Mouse (Mus musculus) right cerebral cortex, adult 18-20 months (tissue): ENCODE results near the gene AI413582.

ENCODE experiments used
- DNase-seq: peaks from one replicate; pipeline ENCODE4 v3.0.0; 2022; ENCODE audit warnings: mixed read lengths

AI413582 gene

DNA sequence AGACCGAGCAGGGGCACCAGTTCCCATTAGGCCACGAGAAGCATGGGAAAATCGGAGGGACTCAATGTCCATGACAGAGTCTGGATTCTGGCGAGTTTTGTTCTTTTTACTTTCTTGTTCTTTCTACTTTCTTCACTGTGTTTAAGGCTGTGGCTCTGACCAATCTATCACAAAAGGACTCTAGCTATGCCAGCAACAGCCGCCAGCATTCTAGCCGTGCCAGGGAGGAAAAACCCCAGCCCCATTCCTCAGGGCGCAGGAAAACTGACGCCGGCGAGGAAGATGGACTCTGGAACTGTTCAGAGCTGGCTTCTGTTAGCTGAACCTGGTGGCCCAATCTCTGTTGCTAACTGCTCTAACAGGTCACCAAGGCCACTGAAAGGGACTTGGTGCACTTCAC is 12.9 kb upstream of the AI413582 start:
- DNase-seq: no peak

DNA sequence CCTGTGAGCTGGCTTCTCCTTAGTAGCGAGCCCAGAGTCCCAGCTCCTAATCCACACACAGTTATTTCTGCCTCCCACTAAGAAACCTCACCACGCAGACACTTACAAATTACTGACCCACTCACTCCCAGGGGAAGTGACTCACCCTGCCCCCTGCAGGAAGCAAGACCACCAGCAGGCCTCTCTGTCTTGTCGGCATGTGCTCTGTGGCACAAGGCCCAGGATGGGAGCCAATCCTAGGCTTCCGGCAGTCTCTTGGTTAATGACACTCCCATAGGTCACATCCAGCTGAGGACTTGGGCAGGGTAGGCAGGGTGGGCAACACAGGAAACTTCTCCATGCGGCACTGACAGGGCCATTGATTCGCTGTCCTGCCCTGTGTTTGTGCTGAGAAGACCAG is 11.9 kb upstream of the AI413582 start:
- no peak for DNase-seq

DNA sequence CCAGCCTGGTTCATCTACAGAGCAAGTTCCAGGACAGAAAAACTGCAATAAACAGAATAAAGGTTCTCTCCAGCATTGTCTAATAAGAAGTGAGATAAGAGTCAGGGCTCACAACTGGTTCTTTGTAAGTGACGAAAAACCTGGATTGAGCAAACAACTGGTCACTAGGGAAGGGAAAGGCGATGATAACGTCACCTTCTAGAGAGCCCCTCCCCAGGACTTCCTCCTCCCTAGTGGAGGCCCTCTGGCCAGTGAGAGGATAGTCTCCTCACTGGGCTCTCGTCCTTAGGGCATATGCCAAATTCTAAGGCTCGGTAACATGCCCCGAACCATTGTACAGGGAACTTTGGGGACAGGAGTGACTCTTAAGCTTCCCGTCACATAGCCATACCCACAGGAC is 10.5 kb upstream of the AI413582 start:
- DNase-seq: no peak

DNA sequence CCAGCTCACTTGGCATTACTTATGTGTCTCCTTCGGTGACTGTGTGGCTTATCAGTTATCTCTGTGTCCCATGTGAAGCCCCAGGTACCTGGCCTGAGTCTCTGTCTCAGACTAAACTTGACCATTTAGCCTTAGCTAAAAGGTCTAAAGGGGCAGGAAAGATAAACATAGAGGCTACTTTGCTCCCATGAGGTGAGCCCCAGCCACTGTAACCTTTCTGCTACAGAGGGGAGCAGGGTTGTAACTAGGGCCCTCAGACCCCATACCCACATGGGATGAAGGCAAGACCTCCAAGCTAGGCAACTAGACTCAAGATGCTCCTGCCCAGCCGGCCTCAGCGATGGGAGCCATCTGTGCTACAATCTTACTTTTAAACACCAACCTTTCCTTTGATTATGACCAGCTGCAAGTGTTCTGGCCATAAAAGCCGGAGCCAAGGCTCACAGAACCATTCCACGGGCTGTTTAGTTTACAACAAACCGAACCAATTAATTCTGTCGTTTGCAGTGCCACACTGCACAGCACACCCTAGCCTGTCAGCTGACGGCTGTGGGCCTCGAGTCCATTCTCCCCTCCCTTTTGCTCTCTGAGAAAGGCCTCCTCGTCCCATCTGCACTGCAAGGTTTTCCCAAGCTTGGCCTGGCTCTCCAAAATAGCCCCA is 9.7 kb upstream of the AI413582 start:
- DNase-seq: no peak

DNA sequence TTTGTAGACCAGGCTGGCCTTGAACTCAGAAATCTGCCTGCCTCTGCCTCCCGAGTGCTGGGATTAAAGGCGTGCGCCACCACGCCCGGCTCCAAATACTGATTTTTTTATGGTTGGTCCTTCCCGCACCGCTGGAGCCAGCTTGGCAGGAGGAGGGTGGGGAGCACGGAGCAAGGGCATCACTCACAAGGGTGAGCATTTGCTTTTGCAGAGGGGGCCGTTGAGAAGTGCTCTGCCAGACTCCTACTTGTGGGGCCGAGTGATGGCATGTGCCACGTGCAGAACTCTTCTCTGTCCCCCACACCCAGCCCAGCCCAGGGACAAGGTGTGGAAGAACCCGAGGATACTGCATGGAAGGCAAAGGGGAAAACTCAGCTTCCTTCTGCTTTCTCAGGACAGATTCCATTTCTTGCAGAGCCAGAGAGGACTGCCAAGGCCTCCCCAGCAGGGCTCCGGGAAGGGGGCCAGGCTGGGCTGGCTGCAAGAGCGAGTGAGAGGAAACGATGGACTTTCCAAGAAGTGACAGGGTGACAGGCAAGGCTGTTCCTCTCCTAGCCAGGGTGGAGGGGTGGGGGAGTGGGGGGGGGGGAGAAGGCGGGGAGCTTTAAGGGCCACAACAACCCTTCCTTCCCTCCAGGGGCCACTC is 9.0 kb upstream of the AI413582 start:
- DNase-seq: peak; percentile 82

DNA sequence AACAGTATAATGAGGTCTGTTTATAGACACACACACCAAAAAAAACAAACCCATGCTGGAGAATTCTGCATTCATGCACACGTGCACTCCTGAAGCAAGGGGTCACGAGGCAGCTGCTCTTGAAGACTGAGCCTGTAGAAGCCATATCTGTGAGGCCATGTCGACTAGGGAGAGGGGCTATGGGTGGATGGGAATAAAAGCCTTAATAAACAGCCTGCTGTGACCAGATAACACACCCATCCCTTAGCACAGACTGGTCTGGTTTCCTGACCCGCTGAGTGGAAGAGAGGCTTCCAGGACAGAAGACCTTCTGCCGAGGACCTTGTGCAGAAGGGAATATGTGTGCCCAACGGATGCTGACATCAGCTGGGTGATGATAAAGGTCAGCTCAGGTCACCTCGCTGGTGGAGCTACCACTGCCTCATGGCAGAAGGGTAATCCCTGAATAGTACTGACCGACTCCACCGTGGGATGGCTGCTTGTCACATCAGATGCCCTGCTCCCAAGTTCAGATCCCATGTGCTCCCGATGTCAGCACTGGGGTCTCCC is 8.3 kb upstream of the AI413582 start:
- no peak for DNase-seq

DNA sequence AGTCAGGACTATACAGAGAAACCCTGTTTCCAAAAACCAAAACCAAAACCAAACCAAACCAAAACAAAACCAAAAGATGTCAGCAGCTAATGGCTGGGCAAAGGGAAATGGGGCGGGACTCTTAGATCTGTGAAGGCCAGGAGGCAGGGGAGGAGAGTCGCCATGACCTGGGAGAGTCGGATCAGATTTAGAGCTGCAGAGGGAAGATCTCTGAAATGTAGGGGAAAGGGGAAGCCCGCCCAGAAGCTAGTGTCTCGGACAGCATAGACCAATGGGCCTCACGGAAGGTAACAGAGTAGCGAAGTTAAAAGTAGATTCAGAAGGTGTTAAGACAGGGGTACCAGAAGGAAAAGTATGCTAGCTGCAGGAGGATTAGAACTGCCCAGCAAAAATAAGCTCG is 5.8 kb upstream of the AI413582 start:
- DNase-seq: no peak

DNA sequence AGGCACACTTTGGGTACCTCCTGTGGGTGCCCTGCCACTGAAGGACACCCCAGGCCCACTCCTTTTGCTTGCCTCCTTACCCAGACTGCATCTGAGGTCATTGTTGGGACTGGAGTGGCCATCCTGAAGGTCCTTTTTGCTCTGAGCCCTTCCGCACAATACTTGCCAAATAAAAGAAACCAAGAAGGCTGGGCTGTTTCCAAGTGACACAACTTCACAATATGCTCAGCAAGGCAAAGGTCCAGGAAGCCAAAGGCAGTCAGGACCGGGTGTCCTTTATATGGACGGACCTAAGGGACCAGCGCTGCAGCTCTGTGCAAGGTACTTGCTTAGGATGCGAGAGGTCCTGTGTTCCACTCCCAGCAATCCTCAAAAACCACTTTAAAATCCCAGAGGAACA is 2.7 kb upstream of the AI413582 start:
- no peak for DNase-seq

DNA sequence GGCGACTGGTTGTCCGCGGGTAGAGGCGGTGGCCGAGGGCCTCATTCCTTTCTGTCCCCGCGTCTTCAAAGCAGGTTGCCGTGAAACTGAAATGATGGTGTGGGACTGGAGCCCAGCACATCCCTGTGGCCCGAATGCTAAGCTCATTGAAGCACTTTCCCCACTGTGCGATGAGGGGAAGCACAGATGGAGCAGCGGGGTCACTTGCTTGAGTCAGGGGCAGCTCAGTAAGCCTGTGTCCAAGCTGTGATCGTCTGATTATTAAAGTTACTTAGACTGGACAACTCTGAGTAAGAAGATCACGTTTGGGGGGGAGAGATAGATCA is 349 bp upstream of the AI413582 start:
- DNase-seq: no peak

DNA sequence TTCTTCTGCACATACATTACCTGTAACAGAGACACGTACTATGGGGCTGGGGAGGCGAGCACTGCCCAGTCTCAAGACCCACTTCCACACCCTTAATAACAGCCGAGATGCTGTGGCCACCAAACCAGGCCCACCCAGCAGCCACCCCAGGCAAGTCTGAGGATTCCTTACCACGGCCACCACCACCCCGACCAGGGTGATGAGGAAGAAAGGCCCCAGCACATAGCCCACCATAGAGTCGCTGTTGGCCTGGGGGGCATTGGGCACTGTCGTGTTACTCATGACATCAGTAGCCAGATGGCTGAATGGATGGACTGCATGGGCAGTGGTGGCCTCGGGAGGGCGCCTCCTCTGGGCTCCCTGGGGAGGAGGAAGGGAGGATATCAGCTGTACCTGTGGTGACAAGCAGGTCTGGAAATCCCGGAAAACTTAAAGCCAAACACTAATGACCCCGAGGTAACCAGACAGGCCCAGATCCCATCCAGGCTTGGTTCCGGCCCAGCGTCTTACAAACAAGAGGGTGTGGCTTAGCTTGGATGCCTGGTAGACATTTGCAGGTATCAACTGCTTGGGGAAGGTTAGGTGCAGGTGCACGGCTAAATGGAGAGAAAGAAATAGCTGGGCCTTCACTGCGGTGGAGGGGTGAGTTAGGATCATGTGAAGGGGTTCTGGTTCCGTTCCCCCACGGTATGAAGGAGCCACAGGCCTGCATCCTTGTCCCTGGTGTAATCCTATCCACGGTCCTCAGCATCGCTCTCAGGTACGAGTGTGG is 979 bp downstream of the AI413582 start:
- DNase-seq: no peak

DNA sequence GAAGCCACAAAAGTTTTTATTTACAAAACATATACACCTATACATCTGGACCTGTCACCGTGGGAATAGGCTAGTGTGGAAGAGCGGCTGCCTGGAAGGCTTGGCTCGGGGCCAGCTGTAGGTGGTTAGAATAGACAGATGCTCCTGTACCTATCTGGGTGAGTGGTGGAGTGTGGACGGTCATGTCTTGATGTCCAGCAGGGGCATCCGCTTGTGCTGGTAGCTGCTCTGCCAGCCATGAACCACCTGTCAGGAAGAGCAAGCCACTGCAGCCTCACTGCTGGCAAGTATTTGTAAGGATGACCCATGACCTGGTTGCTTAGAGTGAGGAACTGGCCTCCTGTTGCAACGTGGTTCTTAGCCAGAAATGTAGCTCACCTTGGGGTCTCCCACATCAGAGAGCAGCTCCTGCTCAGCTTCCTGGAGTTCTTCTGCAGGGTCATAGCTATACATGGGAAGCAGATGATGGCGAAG is 1.7 kb downstream of the AI413582 start:
- DNase-seq: no peak

DNA sequence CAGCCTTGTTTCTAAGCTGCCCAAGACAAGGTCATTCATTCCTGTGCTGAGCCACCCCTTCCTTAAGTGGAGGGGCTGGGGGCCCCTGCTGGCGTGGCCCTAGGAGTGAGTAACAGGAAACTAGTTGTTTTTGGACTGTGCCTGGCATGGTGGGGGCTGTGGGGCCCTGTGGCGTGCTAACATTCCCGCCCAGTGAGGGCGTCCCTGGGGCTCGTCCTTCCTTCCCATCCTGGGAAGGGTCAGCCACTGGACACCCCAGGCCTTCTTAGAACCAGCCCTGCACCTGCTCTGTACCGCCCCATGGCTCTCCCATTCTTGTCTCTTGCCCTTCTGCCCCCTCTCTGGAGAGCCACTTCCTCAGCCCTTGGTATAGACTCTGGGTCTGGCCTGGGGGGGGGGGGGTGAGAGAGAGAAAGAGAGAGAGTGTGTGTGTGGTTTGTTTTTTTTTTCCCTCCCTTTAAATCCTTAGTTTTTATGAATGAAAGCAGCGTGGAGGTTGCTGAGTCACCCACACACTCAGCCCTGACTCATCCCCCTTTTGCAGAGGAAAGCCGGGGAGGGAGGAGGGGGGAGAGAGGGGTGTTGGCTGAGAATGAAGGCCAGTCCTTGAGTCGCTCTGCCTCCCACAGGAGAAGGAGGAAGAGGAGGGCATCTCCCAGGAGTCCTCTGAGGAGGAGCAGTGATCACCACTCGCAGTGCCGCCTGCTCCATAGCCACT is 3.6 kb downstream of the AI413582 start:
- peak; percentile 87 for DNase-seq

DNA sequence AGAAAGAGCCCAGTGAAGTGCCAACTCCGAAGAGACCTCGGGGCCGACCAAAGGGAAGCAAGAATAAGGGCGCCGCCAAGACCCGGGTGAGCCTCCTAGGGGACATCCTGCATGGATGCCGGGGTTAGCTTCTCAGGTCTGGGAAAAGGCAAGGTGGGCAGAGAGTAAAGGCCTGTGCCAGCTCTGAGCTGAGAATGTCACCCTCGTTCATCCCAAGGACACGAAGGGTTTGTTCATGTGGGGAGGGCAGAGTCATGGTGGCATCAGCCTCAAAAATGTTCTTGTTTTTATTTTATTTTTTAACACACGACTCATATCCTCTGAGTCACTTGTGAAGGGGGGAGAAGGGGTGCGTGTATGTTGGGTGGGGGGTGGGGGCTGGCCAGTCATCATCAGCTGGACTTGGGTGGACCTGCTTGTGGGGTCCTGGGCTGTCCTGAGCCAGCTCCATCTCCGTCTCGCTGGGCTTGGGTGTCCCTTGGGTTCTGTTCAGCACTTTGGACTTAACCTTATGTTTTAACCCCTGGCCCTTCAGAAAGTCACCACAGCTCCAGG is 4.6 kb downstream of the AI413582 start:
- no peak for DNase-seq

DNA sequence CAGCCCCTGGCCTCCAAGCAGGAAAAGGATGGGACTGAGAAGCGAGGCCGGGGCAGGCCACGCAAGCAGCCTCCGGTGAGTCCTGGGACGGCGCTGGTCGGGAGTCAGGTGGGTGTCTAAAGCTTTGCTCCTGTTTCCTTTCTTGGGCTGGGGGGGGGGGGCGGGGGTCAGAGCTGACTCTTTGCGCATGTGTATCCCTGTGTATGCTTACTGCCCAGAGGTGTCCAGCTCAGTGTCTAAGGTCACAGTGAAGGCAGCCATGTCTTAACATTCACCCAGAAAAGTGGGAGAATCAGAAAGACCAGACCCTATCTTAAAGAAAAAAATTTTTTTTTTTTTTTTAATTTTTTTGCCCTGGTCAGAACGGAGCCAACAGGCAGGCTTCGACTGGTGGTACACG is 6.0 kb downstream of the AI413582 start:
- no peak for DNase-seq

DNA sequence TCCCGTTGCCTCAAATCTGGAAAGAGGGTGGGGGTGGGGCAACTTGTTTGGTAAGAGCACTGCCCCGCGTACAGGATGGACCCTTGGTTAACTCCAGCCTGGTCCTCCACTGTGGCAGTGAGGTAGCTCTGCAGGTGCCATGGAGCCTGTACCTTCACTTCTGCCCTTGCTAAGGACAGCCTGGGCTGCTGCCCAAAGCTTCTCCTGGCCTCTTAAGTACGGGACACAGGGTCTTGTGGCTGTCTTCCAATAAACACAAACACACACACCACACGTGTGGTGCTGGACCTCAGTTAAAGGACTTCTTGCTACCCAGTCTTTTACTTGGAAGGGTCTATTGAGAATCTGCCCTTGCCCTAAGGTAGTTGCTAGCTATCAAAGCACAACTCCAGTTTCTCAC is 6.7 kb downstream of the AI413582 start:
- DNase-seq: no peak

DNA sequence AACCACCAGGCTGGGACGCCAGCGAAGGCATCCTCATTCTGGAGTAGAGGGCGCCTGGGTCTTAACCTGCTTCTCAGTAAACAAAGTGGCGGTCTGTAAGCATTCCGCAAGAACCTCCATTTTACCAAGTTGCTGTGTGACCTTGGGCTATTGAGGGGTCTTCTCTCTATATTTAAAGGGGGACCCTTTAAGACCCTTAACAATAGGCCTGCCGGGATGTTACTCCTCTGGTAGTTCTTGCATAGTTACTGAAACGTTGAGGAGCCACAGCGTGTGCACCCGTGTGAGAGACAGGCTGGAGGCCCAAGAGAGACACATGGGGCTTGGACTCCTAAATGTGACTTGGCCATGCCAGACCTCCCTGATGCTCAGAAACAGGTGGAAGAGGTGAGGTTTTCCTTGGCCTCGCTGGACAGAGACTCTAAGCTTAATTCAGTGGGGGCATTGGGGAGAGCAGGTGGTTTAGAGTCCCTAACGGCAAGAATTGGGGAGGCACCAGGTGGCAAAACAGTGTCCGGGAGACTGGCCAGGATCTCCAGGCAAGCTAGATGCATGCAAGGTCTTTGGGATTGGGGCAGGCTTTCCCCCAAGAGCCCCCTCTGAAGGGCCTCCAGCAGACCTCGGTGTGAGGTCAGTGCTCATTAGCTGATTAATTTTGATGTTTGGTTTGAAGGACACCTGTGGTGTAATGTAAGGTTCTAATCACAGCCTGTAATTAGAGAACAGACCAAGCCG is 7.5 kb downstream of the AI413582 start:
- no peak for DNase-seq

DNA sequence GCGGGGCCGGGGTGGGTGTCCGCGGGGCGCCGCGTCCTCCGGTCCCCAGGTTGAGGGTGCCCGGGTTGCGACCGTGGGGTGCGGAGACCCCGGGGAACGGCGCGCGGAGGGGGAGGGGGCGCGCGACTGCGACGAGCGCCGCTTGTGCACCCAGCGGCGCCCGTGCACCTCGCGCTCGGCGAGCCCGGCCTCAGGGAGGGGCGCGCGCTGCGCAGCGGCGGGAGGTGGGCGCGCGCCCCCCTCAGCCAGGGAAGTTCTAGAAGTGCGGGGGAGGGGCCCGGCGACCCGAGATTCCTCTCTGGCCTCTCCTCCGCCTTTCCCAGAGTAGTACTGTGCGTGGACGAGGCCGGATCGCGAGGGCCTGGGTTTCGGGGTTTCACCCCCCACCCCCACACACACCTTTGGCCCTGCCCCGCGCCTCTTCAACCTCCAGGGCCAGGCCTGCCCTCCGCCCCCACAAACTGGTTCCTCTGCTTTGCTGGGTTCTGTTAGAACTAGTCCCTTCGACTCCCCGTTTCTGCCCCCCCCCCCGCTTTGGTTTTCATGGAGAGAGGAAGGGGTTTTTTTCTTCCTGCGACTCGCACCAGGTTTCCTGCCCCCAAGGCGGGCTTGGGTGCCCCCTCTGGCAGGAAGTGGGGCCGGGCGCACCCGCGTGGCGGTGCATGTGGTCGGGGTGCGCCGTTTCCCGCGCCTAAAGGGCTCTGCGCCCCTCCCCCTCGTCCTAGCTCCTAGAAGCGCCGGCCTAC is 8.2 kb downstream of the AI413582 start:
- no peak for DNase-seq

DNA sequence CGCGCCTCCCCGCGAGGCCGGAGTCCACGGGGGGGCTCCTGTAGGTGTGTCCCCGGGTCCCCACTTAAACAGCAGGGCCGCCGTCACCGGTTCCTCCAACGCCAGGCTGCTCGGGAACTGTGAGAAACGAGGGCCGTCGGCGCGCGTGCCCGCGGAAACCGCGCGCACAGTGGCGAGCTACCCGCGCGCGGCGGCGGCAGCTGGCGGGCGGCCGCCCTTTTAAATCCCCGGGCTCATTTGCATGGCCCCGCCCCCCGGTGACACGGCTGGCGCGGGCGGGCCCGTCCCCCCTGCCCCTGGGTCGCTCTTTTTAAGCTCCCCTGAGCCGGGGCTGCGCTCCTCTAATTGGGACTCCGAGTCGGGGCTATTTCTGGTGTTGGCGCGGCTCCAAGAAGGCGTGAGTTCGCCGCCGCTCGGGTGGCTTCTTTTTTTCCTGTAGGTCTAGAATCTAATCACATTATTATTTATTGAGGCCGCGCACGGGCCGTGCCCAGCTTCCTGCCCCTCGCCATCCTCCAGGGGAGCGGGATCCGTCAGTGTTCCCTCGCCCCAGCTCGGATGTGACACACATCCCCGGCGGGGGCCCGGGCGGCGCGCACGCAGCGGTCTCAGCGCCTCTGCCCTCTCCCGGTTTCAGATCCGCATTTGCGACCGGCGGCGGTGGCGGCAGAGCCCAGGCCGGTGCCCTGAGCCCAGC is 9.1 kb downstream of the AI413582 start, which contains the start of gene Hmga1:
Gene Hmga1 (plus strand): TSS at position 183 of the 697 bp plus-strand sequence.
- peak; percentile 81 for DNase-seq

DNA sequence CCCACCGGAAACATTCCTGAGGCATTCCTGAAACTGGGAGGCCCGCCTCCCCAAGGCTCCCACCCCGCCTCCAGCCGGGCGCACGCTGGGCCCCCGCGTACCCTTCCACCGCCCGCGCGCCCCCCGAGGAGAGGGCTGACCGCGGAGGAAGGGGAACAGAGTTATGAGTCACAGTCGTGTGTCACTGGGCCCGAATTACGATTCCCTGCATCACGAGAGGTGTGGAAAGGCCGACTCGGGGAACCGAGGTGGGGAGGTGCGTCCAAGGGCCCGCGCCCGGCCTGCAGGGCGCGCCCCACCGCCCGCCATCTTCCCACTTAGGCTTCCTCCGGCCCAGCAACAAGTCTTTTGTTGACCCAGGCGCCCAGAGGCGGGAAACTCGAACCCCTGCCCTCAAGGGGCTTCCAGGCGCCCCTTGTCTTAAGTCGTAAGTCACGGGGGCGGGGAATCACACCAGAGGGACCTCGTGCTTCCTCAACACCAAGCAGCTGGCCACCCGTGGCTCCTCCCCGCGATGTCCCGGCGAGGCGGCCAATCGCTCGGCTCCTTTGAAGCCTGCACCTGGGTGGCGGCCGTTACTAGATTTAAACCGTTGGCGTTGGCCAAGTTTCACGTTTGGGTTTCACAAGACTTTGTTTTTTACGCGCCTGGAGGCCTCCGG is 9.9 kb downstream of the AI413582 start:
- no peak for DNase-seq

DNA sequence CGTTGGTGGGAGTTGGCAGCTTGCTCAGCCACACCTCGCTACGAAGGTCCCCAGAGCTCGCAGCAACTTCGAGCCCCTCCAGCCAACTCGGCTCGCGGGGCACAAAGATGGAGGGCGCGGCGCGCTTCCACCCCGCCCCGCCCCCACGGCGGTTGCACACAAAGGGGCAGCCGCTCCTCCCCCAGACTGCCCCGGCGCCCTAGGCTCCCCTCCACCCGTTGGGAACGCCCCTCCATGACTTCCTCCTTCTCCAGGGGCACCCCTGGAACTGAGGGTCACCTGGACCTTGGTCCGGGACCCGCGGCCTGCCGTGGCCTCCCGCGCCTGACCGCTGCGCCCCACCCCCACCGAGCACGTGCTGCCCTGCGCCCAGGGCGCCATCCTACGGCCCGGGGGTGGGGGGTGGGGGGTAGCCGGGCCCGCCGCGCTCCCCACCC is 10.5 kb downstream of the AI413582 start:
- DNase-seq: no peak
